Mouse (Mus musculus) common myeloid progenitor, adult 5-6 weeks (primary cell): Measurements from ENCODE around the gene Ndufb6. TPM values are rescaled to one million over a fixed set of nuclear protein-coding genes. Genes with fewer than 3 reads are reported as not detected.

ENCODE experiments used
- ATAC-seq: replicated peaks from 2 replicates; pipeline ENCODE4 v1.8.0; 2016; ENCODE audit warnings: low read depth, mild to moderate bottlenecking, moderate TSS enrichment, inconsistent platforms; ENCODE audit not compliant: poor library complexity, severe bottlenecking
- total RNA-seq: library from RNA; stranded (forward); fragments of 200-1000, 187-1606 nt; gene quantifications from 2 replicates; pipeline ENCODE4 v1.2.3, GENCODE M21; 2017

Gene Ndufb6
- total RNA-seq, 1 experiment from 2014 or later = 47.0 TPM

GRCm38 (mm10) chr4:40264321-40264720 lies 14.9 kb downstream of the Ndufb6 start:
- ATAC-seq = no peak

GRCm38 (mm10) chr4:40254385-40255103 lies 24.7 kb downstream of the Ndufb6 start:
- ATAC-seq = no peak

GRCm38 (mm10) chr4:40253766-40254165 lies 25.5 kb downstream of the Ndufb6 start:
- no peak for ATAC-seq

DNA sequence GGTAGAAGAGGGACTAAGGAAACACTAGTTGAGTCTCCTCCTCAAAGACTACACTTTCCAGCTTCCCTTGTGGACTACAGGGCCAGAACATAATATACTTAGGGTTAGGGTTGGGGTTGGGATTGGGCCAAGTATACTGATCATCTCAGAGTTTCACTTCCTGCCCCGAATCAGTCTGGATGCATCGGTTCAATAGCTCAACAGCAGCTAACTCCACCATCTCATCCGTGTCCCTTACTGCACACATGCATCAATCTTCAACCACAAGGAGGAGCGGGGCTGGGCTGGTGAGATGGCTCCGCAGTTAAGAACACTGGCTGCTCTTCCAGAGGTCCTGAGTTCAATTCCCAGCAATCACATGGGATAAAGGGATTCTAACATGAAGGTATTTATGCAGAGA lies 28.2 kb downstream of the Ndufb6 start:
- peak; percentile 63 for ATAC-seq

DNA sequence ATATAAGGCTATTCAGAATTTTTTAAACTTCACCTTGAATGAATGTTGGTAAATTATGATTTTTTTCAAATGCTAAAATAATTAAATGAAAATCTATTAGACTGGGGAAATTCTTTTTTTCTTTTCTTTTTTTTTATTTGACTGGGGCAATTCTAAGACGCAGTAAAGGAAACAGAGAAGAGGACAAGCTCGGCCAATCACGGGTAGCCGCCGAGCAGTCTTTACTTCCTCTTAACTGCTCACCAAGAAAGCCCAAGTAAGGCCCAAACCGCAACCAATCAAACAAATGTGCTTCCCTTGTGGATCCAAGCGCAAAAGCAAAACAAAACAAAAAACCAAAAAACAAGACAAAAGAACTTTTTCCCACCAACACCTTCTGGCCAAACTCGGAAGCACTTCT lies 35.2 kb downstream of the Ndufb6 start:
- ATAC-seq = peak; percentile 92

DNA sequence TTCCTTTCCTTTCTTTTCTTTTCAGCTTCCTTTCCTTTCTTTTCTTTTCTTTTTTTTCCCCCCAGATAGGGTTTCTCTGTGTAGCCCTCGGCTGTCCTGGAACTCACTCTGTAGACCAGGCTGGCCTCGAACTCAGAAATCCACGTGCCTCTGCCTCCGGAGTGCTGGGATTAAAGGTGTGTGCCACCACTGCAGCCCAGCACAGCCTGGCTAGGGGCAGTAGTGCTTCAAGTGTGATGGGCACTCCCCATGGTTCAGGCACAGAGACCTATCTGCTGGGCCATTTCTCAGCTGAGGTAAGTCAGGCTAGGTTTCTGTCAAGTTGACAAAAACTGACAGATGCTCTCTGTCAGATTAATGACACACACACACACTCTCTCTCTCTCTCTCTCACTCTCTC lies 36.2 kb downstream of the Ndufb6 start:
- no peak for ATAC-seq

DNA sequence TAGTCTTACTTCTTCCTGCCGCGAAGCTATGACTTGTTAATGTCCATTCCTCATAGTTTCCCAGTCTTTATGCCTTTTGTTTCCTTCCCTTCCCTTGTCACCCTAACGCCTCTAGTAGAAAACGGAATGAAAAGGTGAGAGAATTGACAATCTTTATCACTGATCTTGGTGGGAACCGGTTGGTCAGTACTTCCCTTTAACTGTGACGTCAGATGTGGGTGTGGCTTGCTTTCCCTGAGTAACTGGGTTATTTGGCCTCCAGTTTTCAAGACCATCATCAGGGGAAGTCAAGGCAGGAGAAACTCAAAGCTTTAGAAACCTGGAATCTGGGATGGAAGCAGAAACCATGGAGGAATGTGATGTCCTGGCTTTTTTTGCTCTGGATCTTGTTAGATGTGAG lies 37.3 kb downstream of the Ndufb6 start:
- ATAC-seq = no peak

DNA sequence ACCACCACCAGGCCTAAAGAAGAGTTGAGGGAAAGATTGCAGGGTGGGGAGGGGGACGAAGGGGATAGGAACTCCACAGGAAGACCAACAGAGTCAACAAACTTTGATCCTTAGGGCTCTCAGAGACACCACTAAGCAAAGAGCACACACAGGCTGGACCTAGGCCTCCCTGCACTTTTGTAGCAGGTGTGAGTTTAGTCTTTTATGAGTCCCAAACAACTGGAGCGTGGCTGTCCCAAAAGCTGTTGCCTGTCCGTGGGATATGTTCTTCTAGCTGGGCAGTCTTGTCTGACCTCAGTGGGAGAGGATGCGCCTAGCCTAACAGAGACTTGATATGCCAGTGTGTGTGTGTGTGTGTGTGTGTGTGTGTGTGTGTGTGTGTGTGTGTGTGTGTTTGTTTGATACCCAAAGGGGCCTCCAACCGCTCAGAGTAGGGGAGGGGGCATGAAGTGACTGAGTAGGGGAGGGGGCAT lies 38.9 kb downstream of the Ndufb6 start:
- no peak for ATAC-seq

GRCm38 (mm10) chr4:40239409-40240271 lies 39.6 kb downstream of the Ndufb6 start, which contains the start of gene Ddx58:
Gene Ddx58 (minus strand): TSS chr4:40239828.
- peak; percentile 43 for ATAC-seq

- peak; percentile 59 for ATAC-seq
These were observed 40.5 kb downstream of the Ndufb6 start for GRCm38 (mm10) chr4:40238483-40239408.

DNA sequence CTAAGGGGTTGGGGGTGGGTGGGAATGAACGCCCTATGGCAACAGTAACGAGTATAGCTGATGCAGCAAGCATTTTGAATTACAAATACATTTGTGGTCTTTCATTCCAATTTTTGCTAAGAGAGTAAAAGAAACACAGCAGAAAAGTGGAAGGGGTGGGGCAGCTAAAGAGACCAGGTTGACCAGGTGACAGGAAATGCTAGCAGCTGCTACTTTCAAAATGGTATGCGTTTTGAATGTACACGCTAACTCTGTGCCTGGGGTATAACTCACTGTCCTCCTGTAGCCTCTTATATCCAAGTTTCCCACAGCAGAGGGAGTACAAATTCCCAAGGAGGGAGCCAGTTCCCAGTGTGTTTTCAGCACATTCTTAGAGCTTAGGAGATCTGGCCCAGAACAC lies 42.4 kb downstream of the Ndufb6 start:
- ATAC-seq = no peak

DNA sequence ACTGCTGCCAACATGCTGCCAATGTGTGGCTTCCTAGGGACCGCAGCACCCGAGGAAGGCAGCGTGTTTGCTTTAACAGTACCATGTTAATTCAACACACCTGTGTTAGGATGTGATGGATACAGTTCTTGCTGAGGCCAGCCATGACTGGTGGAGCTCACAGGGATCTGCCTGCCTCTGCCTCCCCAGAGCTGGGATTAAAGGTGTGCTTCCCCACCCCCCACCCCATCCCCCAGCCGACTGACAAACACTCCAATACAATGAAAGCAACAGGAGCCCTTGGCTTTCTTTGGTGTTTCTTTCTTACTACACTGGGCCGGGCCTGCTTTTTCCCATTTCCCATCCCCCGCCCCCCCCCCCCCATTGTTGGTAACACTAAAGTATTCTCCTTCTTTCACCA lies 45.0 kb downstream of the Ndufb6 start:
- ATAC-seq = no peak

DNA sequence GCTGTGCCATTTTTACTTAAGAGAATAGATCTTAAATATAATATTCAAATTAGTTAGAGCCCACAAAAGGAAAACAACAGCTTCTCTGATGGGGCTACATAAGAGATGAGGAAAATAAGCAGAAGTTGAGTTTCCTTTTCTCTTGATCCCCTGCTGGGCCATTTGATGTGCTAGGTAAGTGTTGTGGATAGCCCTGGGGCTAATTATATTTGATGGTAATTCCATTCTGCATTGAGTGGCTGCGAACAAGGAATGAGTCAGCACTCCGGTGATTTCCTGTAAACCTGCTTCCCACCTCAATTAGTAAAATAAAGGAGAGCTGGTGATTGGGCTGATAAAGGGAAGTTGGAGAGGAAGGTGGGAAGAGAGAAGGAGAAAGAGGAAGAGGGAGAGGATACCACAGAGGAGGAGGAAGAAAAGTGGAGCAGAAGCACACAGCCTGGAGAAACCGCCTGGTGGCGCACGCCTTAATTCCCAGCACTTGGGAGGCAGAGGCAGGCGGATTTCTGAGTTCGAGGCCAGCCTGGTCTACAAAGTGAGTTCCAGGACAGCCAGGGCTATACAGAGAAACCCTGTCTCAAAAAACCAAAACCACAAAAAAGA lies 46.1 kb downstream of the Ndufb6 start:
- ATAC-seq = peak; percentile 80

- ATAC-seq = no peak
These were observed 49.5 kb downstream of the Ndufb6 start for GRCm38 (mm10) chr4:40229723-40230122.

GRCm38 (mm10) chr4:40227886-40228285 lies 51.3 kb downstream of the Ndufb6 start:
- no peak for ATAC-seq

DNA sequence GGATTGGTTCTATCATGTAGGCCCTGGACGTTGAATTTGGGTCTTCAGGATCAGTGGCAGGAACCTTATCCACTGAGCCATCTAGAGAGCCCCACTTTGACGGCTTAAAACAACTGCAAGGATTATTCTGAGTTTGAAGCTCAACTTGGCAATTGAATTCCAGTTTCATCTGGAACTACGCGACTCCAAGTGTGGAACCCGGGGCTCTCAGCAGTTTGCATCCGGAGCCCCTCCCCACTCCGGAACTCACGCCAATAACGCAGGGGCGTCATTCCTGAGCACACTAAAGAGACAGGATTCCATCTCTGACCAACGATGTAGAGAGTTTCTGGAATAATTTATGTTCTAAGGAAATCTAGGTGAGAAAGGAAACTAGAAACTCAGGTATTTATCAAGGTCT lies 52.1 kb downstream of the Ndufb6 start:
- ATAC-seq = no peak

DNA sequence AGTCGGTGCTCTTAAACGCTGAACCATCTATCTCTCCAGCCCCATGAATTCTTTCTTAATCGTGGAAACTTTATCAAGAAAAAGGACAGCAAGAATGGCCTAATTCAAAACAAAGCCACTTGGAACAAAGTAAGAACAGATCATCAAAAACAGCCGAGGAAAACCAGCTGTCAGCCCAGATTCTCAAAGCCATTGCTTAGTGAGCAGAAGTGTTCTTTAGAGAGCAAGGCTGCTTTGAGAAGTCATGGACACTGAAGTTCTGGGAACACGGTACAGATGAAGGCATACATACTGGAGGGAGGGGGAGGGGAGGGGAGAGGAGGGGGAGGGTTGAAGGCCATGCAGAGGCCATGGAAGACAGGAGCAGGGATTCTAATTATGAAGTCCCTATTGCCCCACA lies 53.1 kb downstream of the Ndufb6 start:
- no peak for ATAC-seq

GRCm38 (mm10) chr4:40221876-40222585 lies 57.2 kb downstream of the Ndufb6 start:
- no peak for ATAC-seq
